Mouse (Mus musculus): ENCODE measurements around the gene Ubash3b. TPM values are rescaled to one million over a fixed set of nuclear protein-coding genes. Genes with fewer than 3 reads are reported as not detected.

Ubash3b gene
- polyA plus RNA-seq, 1 experiment from 2014 or later = 6.7 TPM

- H3K4me3 ChIP-seq = no peak overlapping the region
- DNase-seq (ENCODE audit: low spot score) = no peak
- no peaks in the 10 kb centered on the region for H3K9me3 ChIP-seq
- no peaks in the 10 kb centered on the region for H3K27me3 ChIP-seq (replicated peaks; ENCODE audit: low read depth, poor library complexity, severe bottlenecking)
- H3K36me3 ChIP-seq (replicated peaks) = no peaks in the 10 kb centered on the region
- no peak overlapping the region for H3K27ac ChIP-seq (replicated peaks)
- H3K4me1 ChIP-seq = peaks cover 17% of the 10 kb centered on the region
- WGBS = 73% methylated on average over 9 of the region's 9 CpGs
These were observed 23.8 kb upstream of the Ubash3b start for GRCm38 (mm10) chr9:41185331-41185730.

GRCm38 (mm10) chr9:41182550-41182949 is 21.1 kb upstream of the Ubash3b start:
- H3K4me3 ChIP-seq = no peak overlapping the region
- peaks cover 17% of the 10 kb centered on the region for H3K4me1 ChIP-seq
- no peaks in the 10 kb centered on the region for H3K9me3 ChIP-seq
- no peaks in the 10 kb centered on the region for H3K36me3 ChIP-seq (replicated peaks)
- H3K27me3 ChIP-seq (replicated peaks; ENCODE audit: low read depth, poor library complexity, severe bottlenecking) = no peaks in the 10 kb centered on the region
- no peak overlapping the region for H3K27ac ChIP-seq (replicated peaks)
- peak; percentile 20 for DNase-seq (ENCODE audit: low spot score)

- Histone ChIP-seq H3K27me3 (replicated peaks; ENCODE audit: low read depth, poor library complexity, severe bottlenecking) (no peaks in the 10 kb centered on the region), H3K4me1 (peaks cover 17% of the 10 kb centered on the region), H3K4me3 (no peak overlapping the region), H3K36me3 (replicated peaks) (no peaks in the 10 kb centered on the region), H3K9me3 (no peaks in the 10 kb centered on the region), H3K27ac (replicated peaks) (peak overlapping the region; percentile 2; the same call in 1 of the 2 replicates)
- WGBS = 60% methylated on average over 8 of the region's 8 CpGs
- DNase-seq (ENCODE audit: low spot score) = no peak
These were observed 20.3 kb upstream of the Ubash3b start for GRCm38 (mm10) chr9:41181803-41182202.

GRCm38 (mm10) chr9:41181372-41181771 is 19.9 kb upstream of the Ubash3b start:
- H3K27me3 ChIP-seq (replicated peaks; ENCODE audit: low read depth, poor library complexity, severe bottlenecking) = no peaks in the 10 kb centered on the region
- WGBS = 87% methylated on average over 9 of the region's 9 CpGs
- no peak for DNase-seq (ENCODE audit: low spot score)
- H3K4me3 ChIP-seq = no peak overlapping the region
- peaks cover 17% of the 10 kb centered on the region for H3K4me1 ChIP-seq
- H3K9me3 ChIP-seq = no peaks in the 10 kb centered on the region
- H3K27ac ChIP-seq (replicated peaks) = no peak overlapping the region
- no peaks in the 10 kb centered on the region for H3K36me3 ChIP-seq (replicated peaks)

- DNase-seq (ENCODE audit: low spot score) = no peak
- H3K4me3 ChIP-seq = no peak overlapping the region
- H3K27me3 ChIP-seq (replicated peaks; ENCODE audit: low read depth, poor library complexity, severe bottlenecking) = 0 out of 2 replicates have a peak, but pooled peaks cover 6% of the 10 kb centered on the region
- H3K27ac ChIP-seq (replicated peaks) = no peak overlapping the region
- H3K9me3 ChIP-seq = no peaks in the 10 kb centered on the region
- H3K36me3 ChIP-seq (replicated peaks) = no peaks in the 10 kb centered on the region
- peaks cover 21% of the 10 kb centered on the region for H3K4me1 ChIP-seq
- 82% methylated on average over 5 of the region's 5 CpGs for WGBS
These were observed 17.6 kb upstream of the Ubash3b start for GRCm38 (mm10) chr9:41179056-41179455.

GRCm38 (mm10) chr9:41173158-41173557 is 11.7 kb upstream of the Ubash3b start:
- no peaks in the 10 kb centered on the region for H3K36me3 ChIP-seq (replicated peaks)
- WGBS = 49% methylated on average over 3 of the region's 3 CpGs
- H3K4me1 ChIP-seq = peaks cover 28% of the 10 kb centered on the region
- H3K27me3 ChIP-seq (replicated peaks; ENCODE audit: low read depth, poor library complexity, severe bottlenecking) = 0 out of 2 replicates have a peak, but pooled peaks cover 11% of the 10 kb centered on the region
- H3K4me3 ChIP-seq = no peak overlapping the region
- H3K9me3 ChIP-seq = 0 out of 2 replicates have a peak, but pooled peaks cover 3% of the 10 kb centered on the region
- DNase-seq (ENCODE audit: low spot score) = peak; percentile 24
- H3K27ac ChIP-seq (replicated peaks) = 0 out of 2 replicates have a peak overlapping the region, but pooled peaks have one; percentile 15

GRCm38 (mm10) chr9:41172426-41172825 is 10.9 kb upstream of the Ubash3b start:
- Histone ChIP-seq H3K4me3 (no peak overlapping the region), H3K27me3 (replicated peaks; ENCODE audit: low read depth, poor library complexity, severe bottlenecking) (0 out of 2 replicates have a peak, but pooled peaks cover 11% of the 10 kb centered on the region), H3K9me3 (0 out of 2 replicates have a peak, but pooled peaks cover 3% of the 10 kb centered on the region), H3K4me1 (peaks cover 28% of the 10 kb centered on the region), H3K36me3 (replicated peaks) (no peaks in the 10 kb centered on the region), H3K27ac (replicated peaks) (no peak overlapping the region)
- no peak for DNase-seq (ENCODE audit: low spot score)
- WGBS = 83% methylated on average over 8 of the region's 8 CpGs

GRCm38 (mm10) chr9:41170026-41170425 is 8.5 kb upstream of the Ubash3b start:
- 66% methylated on average over 8 of the region's 8 CpGs for WGBS
- Histone ChIP-seq H3K4me1 (peaks cover 28% of the 10 kb centered on the region), H3K27ac (replicated peaks) (no peak overlapping the region), H3K9me3 (0 out of 2 replicates have a peak, but pooled peaks cover 3% of the 10 kb centered on the region), H3K27me3 (replicated peaks; ENCODE audit: low read depth, poor library complexity, severe bottlenecking) (0 out of 2 replicates have a peak, but pooled peaks cover 14% of the 10 kb centered on the region), H3K4me3 (no peak overlapping the region), H3K36me3 (replicated peaks) (no peaks in the 10 kb centered on the region)
- no peak for DNase-seq (ENCODE audit: low spot score)

- WGBS = 72% methylated on average over 2 of the region's 2 CpGs
- H3K4me3 ChIP-seq = no peak overlapping the region
- DNase-seq (ENCODE audit: low spot score) = no peak
These were observed 7.2 kb upstream of the Ubash3b start for GRCm38 (mm10) chr9:41168656-41169055.

GRCm38 (mm10) chr9:41168206-41168605 is 6.7 kb upstream of the Ubash3b start:
- Histone ChIP-seq H3K27ac (replicated peaks) (no peak overlapping the region), H3K27me3 (replicated peaks; ENCODE audit: low read depth, poor library complexity, severe bottlenecking) (0 out of 2 replicates have a peak, but pooled peaks cover 5% of the 10 kb centered on the region), H3K36me3 (replicated peaks) (no peaks in the 10 kb centered on the region), H3K4me3 (no peak overlapping the region), H3K4me1 (peaks cover 11% of the 10 kb centered on the region), H3K9me3 (0 out of 2 replicates have a peak, but pooled peaks cover 3% of the 10 kb centered on the region)
- DNase-seq (ENCODE audit: low spot score) = no peak
- WGBS = 90% methylated on average over 6 of the region's 6 CpGs

More at GRCm38 (mm10) chr9:41168656-41169055, 7.2 kb upstream of the Ubash3b start:
- Histone ChIP-seq H3K9me3 (0 out of 2 replicates have a peak, but pooled peaks cover 3% of the 10 kb centered on the region), H3K4me1 (peaks cover 15% of the 10 kb centered on the region), H3K27ac (replicated peaks) (no peak overlapping the region), H3K36me3 (replicated peaks) (no peaks in the 10 kb centered on the region), H3K27me3 (replicated peaks; ENCODE audit: low read depth, poor library complexity, severe bottlenecking) (0 out of 2 replicates have a peak, but pooled peaks cover 8% of the 10 kb centered on the region)

- no peak for DNase-seq (ENCODE audit: low spot score)
- 63% methylated on average over 10 of the region's 10 CpGs for WGBS
- no peak overlapping the region for H3K27ac ChIP-seq (replicated peaks)
These were observed 5.4 kb upstream of the Ubash3b start for GRCm38 (mm10) chr9:41166886-41167285.

GRCm38 (mm10) chr9:41162363-41162762 is 866 bp upstream of the Ubash3b start:
- H3K9me3 ChIP-seq = no peaks in the 10 kb centered on the region
- peaks cover 16% of the 10 kb centered on the region for H3K4me1 ChIP-seq
- peaks cover 39% of the 10 kb centered on the region for H3K27me3 ChIP-seq (replicated peaks; ENCODE audit: low read depth, poor library complexity, severe bottlenecking)
- no peak for DNase-seq (ENCODE audit: low spot score)
- no peaks in the 10 kb centered on the region for H3K36me3 ChIP-seq (replicated peaks)
- H3K27ac ChIP-seq (replicated peaks) = no peak overlapping the region
- no peak overlapping the region for H3K4me3 ChIP-seq
- WGBS = 79% methylated on average over 4 of the region's 4 CpGs

More at GRCm38 (mm10) chr9:41166886-41167285, 5.4 kb upstream of the Ubash3b start:
- 0 out of 2 replicates have a peak, but pooled peaks cover 3% of the 10 kb centered on the region for H3K9me3 ChIP-seq
- H3K27me3 ChIP-seq (replicated peaks; ENCODE audit: low read depth, poor library complexity, severe bottlenecking) = 0 out of 2 replicates have a peak, but pooled peaks cover 4% of the 10 kb centered on the region
- H3K4me3 ChIP-seq = no peak overlapping the region
- 0 out of 2 replicates have a peak, but pooled peaks cover 5% of the 10 kb centered on the region for H3K4me1 ChIP-seq
- no peaks in the 10 kb centered on the region for H3K36me3 ChIP-seq (replicated peaks)

GRCm38 (mm10) chr9:41160536-41161176 is 841 bp downstream of the Ubash3b start:
- 38% methylated on average over 7 of the region's 7 CpGs for WGBS
- Histone ChIP-seq H3K36me3 (replicated peaks) (no peaks in the 10 kb centered on the region), H3K9me3 (no peaks in the 10 kb centered on the region), H3K4me1 (peaks cover 33% of the 10 kb centered on the region), H3K27me3 (replicated peaks; ENCODE audit: low read depth, poor library complexity, severe bottlenecking) (peaks cover 48% of the 10 kb centered on the region), H3K4me3 (no peak overlapping the region), H3K27ac (replicated peaks) (no peak overlapping the region)
- DNase-seq (ENCODE audit: low spot score) = no peak
